Mouse (Mus musculus): Measurements from ENCODE around the gene Ktn1.
A peak's percentile ranks its signal among the peaks of the same experiment; 100 is the strongest.

Ktn1 gene

DNA sequence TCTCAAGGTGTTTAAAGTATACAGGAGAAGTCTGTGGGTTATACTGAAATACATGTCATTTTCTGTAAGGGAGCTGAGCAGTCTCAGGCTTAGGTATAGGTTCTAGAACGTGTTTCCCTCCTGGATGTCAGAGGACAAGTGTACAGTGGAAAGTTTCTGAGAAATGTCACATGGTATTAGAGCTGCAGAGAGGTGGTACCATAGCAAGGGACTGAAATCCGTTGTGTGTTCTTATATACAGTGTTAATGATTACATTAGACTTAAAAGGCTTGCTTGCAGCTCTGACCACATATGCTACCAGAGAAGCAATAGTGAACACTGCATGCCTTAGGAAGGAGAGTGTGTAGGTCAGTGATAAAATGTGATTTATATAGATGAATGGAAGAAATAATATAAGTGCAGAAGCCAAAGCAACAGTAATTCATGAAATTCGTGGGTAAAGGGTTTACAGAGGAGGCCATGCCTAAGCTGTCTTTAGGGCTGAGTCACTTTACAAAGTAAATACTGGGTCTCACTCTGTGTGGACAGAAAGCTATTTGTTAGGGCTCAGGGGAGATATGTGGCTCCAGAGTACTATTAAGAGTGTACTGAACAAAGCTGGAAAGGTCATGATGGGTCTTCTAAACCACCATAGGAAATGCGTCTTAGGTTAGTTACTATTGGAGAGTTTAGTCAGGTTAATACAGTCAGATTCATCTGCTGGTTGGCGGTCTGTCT lies 17.0 kb downstream of the Ktn1 start:
- no peak for DNase-seq

DNA sequence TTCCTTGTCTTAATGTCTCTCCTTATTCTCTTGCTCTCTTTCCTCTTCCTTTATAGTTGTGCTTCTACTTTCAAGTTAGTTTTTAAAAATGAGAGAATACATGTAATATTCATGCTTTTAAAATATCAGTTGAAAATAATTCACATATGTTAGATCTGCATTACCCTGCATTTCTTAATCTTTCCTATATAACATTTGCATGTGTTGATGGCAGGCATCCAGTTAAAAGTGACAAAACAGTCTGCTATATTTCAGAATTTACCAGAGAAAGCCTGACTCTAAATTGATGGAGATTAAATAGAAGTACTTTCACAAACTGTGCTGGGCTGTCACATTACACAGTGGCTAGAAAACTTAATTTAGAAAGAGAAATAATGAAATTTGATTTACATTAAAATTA lies 19.8 kb downstream of the Ktn1 start:
- DNase-seq = no peak

DNA sequence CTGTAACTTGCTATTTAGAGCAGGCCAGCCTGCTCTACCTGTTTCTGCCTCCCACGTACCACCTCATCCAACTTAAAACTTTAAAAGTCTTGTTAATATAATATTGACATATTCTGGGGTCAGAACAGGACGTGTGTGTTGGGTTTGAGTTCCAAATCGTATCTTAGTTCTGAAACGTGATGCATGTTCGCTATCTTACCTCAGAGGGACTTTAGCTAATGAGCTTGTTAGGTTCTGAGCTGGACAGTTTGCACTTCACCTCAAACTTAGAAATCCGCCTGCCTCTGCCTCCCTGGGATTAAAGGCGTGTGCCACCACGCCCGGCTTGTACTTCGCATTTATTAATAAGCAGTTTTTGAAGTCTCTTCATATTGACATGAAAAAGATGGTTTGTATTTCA lies 34.6 kb downstream of the Ktn1 start:
- DNase-seq = no peak

DNA sequence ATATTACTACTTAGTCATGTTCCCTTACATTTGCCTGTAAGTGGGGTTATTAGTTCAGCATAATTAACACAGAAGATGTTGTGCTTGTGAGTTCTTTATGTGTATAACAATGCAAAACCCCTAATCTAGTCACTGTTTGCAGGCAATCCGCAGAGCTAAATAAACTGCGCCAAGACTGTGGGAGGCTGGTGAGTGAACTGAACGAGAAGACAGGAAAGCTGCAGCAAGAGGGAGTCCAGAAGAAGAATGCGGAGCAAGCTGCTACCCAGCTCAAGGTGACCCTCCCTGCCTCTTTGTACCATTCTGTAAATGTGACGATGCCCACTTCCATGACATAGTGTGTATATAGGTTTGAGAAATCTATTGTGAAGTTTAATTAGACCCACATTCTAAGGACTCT lies 36.3 kb downstream of the Ktn1 start:
- DNase-seq = no peak

DNA sequence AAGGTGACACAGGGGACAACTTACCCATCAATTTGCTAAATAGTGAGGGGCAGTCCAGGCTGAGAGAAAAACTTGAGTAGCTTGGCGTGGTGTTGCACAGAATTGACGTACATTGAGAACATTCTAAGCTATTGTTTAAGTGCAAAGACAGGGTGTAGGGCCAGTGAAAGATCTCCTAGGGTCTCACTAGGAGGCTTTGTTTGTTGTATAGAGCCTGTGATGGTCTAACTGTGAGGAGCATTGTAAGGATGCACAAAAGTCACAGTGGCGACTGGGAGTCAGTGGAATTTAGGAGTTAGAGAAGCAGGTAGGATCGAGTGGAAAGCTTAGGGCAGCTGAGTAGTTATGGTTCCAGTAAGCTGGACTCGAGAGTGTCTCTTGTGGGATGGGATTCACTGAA lies 50.9 kb downstream of the Ktn1 start:
- no peak for DNase-seq

DNA sequence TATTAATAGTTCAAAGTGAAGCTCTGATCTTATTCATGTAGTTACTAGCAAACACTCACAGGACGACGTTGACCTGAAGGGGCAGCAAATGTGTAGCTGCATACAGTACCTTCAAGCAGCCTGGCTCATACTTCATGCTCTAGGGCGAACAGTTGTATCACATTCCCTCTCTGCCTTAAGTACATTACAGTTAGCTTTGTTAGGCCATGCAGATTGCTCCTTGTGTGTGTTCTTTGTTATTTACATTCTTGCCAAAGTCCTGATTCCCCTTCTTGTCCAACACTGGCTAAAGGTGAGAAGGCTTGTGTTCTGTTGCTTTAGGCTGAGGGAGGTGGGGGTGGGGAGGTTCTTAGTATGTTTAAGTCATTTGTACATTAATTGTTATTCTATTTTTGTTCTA lies 61.3 kb downstream of the Ktn1 start:
- DNase-seq = no peak

DNA sequence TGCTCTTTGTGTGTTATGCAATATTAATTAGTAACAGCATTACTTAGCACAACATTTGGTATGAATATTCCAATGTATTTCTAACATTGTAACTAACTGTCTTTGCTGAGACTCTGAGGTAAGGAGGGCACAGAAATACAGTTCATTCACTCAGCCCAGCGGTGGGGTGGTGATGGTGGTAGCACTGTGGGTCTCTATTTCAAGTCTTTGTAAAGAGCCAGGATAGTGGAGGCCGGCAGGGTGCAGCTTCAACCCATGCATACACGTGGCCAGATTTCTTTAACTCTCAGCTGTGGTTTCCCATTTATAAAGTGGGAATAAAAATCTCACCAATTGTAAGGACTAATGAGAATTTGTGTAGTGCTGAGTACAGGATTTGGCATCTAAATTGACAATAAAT lies 67.5 kb downstream of the Ktn1 start:
- DNase-seq = no peak

DNA sequence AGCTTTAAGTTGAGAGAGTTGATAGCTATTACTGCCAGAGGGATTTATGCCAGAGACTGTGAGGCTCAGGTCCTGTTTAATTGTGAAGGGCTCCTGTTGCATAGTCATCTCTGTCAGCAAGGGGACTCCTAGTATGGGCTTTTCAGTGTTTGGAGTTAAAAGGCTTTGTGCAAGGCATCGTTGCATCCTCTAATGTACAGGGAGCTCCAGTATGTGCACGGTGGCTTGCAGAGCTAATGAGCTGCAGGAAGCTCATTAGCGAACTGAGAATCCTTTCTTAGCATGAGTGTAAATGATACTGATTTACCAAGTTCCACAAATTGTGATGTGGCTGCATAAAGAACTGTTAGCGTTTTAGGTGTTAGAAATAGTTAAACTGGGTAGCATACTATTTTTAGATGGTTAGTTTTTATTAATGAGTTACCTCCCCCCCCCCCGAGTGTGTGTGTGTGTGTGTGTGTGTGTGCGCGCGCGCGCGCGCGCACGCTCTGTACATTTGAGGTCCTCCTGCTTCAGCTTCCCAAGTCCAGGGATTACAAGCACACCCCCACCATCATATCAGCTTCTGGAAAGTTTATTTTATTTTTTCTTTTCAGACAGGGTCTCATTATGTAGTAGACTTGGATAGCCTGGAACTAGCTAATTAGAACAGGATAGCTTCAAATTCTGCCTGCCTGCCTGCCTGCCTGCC lies 69.8 kb downstream of the Ktn1 start:
- DNase-seq = no peak

DNA sequence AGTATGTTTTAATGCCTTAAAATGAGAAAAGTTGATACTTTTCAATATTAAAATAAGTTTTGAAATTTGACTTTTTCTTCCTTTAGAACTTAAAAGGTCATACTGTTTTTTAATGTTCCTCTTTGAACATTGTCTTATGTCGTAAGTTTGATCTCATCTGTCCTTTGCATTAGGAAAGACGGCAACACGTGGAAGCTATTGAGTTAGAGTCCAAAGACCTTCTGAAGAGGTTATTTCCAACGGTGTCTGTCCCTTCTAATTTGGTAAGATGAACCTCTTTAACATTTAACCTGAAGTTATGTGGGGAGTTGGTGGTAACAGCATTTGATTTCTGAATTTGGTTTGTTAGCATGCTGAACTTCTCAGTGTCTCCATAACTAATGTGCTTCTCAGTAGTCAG lies 71.8 kb downstream of the Ktn1 start:
- DNase-seq = no peak

DNA sequence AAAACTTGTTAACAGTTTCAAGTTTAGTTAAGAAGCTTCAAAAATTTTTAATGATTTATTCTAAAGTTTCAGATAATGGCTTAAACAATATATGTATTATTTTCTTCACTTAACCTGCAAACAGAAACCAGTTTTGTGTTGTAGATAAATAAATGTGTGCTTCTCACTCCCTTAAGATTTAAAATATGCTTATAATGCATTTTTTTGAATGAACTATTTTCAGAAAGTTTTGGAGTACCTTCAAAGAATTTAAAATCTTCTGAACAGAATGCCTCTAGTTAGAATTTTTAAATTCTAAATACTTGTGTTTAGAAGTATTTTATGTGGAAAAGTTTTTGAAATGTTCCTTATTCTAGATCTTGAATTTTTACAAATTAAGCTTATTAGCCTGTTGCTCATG lies 74.8 kb downstream of the Ktn1 start:
- DNase-seq = no peak

DNA sequence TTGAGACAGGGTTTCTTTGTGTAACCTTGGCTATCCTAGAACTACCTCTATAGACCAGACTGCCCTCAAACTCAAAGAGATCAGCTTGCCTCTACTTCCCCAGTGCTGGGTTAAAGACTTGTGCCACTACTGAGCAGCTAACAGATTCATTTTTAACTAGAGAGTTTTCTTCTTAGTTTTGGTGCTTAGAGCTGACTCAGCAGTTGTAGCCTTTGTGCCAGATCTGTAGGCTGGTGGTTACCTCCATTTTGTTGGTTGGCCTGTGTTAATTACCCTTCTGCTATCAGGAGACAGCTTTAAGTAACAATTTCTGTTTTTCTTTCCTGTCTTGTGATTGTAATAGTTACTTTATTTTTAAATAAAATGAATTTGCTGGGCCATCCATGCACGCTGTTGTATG lies 80.3 kb downstream of the Ktn1 start:
- no peak for DNase-seq

DNA sequence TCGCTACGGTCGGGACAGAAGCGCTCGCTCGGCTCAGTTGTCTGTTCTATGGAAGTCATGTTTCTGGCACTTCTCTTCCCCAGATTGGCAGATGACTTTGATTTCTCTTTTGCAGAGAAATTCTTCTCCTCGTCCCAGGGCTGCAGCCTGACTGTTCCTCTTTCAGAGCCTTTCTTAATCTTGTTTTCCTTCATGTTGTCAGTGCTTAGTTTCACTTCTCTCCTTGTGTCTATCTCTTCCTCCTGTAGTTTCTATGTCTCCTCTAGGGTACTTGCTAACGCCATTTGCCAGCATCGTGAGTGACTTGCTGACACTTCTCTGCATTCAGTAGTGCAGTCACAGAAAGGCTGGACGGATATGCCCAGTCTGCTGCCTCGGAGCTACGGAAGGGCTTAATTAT lies 87.1 kb downstream of the Ktn1 start:
- no peak for DNase-seq

DNA sequence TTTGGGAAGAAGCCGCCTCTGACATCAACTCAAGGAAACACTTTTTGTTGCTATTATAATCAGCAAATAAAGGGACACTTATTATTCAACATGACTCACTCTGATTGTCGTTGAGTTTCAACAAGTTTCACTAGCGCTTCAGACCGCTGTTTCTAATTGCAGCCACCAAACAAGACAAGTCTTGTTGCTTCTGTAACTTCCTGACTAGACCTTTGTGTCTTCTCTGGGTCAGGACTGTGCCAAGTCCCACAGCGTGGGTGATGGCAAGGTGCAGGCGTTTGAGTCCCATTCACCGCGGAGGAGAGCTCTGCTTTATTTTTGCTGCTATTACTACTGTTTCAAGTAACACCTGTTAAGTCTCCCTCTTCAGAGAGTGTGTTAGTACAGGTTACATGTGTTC lies 88.2 kb downstream of the Ktn1 start:
- no peak for DNase-seq

DNA sequence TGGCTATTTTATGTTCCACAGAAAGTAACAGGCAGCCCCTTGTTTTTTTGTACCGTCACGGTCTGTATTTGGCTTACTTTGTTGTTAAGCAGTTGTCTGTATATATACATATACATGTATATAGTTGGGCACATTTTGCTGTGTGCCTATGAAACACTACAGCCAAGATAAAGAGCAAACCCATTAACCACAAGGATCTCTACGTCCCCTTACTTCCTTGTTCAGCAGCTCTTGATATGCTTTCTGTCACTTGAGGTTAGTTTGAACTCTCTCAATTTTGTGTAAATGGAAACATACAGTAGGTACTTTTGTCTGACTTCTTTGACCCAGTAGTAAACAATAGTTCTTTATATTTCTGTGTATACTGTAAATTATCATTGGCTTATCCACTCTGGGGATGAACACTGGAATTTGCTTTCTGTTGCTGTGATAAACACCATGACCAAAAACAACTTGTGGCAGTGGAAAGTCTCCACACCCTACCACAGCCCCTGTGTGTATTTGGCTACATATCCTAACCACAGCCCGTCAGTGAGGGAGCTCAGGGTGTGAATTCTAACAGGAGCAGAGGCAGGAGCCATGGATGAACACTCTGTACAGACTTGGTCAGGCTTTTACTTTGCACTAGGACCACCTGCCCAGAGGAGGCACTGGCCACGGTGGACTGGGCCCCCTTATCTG lies 92.2 kb downstream of the Ktn1 start:
- DNase-seq = no peak

DNA sequence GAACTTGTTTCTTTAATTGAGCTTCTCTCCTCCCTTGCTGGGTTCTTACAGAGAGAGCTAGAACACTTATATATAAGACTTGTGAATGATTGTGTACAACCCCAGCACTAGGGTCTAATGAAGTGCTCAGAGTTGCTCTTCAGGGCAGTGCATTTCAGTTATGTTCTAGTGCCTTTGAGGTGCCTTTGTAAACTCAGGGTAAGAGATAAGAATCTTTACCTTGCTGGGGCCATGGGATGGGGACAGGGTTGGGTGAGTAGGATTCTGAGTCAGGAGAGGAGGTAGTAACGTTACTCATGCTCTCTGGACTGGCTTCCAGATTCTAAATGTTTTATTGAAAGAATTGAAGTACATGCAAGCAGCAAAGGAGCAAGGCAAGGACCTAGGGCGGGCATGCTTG lies 92.8 kb downstream of the Ktn1 start:
- no peak for DNase-seq

DNA sequence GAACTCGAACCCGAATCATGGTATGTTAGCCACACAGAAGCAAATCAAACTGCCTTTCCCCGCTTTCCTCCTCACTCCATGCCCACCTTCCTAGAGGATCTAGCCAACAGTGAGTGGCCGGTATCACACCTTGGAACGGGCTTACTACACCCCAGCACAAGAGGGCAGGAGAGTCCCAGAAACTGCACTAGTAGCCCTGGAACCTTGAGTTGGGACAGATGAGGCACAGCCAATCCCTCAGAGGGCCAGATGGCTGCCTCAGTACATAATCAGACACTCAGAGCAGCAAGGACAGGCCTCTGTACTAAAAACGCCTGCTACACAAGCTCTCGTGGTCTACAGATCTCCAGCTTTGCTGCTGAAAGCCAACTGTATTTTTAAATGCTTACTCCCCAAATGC lies 94.4 kb downstream of the Ktn1 start:
- DNase-seq = no peak

DNA sequence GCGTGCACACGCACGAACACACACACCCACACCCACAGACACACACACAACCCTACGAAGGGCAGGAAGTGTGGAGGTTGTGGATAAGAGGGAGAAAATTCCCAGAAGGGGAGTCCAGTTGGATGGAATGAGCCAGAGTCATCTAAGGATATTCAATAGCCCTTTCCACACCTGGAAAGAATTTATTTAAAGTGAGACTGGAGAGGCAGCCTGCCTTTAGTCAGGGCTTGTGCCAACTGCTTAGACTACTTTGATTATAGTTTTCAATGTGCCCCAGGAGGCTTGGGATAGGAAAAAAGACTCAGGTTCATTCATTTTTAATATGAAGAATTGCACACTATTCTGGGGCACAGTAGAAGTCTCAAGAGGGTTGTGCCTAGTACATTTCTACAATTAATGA lies 96.8 kb downstream of the Ktn1 start:
- no peak for DNase-seq

DNA sequence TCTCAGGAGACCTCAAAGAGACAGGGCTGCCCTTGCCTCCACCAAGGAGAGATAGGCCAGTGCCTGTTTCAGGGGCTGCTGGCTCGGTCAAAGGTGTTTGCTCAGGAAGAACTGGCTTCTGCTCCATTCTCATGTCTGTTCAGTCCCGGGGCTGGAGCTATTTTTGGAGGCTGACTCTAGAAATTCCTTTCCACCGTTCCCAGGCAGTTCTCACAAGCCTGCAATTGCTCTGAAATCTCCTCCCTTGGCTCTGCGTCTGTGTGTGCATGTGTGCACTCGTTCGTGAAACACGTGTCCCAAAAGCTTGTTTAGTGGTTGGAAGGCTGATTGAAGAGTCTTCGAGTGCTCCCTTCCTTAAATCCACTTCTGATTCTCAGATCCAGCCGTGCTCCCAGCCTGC lies 99.3 kb downstream of the Ktn1 start:
- no peak for DNase-seq

DNA sequence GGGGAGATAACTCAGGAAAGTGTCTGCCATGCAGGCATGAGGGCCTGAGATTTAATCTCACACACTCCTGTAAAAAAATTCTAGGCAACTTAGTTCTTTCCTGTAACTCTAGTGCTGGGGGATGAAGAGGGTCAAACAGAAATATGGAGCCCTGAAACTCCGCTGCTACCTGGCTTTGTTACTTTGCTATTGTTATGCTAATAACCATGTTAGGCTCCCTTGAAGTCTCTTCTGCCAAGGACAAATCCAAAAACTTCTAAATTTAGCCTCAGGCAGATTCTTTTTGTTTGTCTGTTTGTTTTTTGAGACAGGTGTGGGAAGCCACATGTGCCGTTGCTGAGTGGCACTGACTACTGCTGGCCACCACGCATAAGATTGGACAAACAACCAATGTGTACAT lies 100.5 kb downstream of the Ktn1 start:
- DNase-seq = no peak

DNA sequence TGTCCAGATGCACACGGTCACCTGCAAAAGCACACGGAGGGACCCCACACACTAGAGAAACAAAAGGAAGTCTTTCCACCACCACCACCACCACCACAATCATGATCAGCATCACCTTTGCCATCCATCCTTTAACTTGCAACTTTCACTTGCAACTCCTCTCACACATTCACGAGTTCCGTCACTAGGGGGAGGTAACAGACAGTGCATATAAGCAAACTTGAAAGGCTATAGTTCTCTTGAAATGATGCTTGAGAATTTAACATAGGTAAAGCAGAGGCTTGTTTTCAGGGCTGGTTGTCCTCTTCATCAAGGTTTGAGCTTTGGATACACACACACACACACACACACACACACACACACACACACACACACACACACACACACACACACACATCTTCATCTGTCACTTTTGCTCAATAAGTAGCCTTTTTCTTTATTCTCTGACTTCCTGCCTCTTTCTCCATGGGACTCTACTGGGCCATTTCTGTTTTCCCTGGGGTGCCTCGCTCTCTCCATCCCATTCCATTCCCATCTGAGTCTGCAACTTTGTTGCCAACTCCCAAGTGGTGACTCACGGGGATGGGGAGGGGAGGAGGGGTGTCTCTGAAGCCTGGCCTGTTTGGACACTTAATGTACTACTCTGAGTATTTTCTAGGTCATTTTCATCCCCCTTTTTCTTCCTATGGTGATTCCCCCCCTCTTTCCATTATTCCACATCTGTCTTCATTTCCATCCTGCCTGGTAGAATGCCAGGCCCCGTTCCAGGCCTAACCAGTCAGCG lies 103.4 kb downstream of the Ktn1 start:
- peak; percentile 32 for DNase-seq

DNA sequence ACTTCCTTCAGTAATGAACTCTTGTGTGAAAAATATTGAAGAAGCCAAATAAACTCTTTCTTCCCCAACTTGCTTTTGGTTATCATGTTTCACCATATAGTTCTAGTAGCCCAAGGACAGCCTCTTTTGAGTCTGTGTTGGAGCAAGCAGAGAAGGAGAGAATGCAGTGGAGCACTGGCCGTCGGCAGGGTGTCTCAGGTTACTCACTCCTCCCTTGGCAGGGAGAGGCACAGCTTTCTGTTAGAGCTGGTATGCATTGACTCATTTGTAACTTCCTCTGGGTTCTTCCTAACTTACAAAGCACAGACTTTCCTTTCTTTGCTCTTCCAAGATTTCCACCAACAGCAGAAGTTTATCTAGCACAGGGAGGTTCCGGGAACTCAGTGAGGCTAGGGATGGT lies 105.3 kb downstream of the Ktn1 start:
- no peak for DNase-seq

DNA sequence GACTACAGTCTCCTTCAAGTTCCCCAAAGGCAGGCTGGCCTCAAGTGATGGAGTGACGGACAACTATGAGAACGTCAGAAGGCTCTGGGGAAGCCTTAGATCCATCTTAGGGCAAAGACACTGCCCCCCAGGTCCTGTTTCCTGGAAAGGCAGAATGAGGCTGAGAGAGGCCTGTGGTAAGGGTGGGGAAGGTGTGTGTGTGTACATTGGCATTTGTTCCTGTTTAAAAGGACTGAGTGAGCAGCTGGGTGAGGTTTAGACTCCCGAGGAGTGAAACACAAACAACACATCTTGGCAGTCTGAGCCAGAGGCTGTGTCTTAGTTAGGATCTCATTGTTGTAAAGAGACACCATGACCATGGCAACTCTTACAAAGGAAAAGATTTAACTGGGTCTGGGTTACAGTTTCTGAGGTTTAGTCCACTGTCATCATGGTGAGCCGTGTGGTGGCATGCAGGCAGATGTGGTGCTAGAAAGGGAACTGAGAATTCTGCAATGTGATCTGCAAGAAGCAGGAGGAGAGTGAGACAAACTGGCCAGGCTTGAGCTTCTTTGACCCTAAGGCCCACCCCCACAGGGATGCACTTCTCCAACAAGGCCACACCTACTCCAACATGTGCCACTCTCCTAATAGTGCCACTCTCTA lies 106.1 kb downstream of the Ktn1 start:
- no peak for DNase-seq

DNA sequence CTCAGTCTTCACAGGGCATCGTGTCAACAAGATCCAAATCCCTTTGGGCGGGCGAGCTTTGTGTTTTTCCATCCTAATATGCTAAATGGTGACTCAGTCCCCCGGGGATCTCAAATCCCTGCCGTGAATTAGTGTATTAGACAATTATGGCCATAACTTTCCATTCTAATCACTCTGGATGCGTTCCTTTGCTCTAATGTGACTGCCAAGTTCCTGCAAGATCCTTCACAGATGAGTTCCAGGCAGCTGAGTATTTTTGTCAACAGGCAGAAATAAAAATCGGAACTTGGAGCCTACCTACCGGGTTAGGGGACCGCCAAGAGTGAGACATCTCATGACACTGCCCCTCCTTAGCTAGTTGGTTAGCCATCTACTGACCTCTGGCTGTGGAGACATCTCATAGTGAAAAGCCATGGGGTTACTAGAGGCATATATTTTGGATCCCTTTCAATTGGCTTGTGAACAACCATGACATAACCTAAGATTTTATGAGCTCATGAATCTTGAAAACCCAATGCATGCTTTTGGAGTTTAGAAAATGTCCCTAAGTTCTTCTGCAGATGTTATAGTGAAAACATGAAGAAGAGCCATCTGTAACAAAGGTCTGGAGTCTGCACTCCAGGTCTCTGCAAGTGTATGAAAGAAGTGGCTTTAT lies 108.3 kb downstream of the Ktn1 start:
- DNase-seq = no peak

All from cerebellum, adult 8-10 months (tissue).